Mouse (Mus musculus) kidney, adult 11 months (tissue): ENCODE measurements around the gene Ttyh2.

Experiments
- DNase-seq: peaks from one replicate; pipeline ENCODE4 v3.0.0; 2022

Ttyh2 gene

GRCm38 (mm10) chr11:114683029-114683721, 7.9 kb downstream of the Ttyh2 start:
- no peak for DNase-seq

GRCm38 (mm10) chr11:114683722-114684621, 8.7 kb downstream of the Ttyh2 start:
- no peak for DNase-seq

DNA sequence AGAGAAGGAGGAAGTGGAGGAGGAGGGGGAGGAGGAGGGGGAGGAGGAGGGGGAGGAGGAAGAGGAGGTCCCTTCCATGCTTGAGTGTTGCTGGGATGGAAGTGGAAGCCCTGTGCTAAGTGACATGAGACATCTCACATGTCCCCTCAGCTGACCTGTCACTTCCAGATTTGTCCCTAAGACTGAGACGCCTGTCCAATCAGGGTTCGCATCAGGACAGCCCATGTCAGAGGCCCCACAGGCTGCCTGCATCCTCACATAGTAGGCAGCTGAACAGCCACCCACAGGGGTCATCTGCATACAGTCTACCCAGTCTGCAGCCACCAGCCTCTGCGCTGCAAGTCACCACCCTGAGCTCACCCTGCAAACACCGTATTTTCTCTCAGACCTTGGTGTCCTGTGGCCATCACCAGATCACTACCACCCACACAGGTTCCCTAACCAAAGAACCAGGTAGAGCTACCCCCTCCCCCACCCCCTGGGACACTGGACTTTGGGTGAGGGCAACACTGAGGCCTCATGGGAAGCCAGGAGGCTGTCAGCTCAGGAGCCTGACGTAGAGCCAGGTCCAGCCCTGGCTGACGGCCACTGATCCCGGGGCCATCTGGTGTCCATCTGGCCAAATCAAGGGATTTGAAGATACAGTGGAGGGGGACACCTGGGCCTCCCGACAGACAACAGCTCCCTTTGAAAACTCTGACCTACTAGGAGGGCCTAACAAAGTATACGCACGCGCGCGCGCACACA, 9.6 kb downstream of the Ttyh2 start:
- peak; percentile 82 for DNase-seq

DNA sequence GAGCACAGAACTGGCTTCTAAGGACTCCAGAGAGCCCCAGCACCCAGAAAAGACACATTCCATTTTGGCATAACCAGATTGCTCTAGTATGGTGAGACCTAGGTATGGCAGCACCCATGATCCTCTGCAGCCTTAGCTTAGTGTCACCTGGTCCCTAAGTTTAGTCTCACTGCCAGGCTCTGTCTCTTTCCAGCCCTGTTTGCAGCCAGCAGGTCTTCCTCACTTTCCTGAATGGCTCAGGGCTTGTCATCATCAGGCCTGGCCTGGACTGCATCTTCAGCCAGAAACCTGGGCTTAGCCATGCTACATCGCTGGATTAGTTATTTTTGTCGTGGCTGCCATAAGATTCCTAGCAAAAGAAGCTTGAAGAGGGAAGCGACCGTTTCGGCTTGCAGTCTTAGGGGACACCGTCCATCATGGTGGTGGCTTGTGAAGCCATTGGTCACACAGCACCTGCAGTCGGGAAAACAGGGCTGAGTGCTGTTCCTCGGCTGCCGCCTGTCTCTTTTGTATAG, 10.4 kb downstream of the Ttyh2 start:
- DNase-seq: no peak

GRCm38 (mm10) chr11:114686221-114686959, 11.2 kb downstream of the Ttyh2 start:
- no peak for DNase-seq

GRCm38 (mm10) chr11:114687574-114688188, 12.4 kb downstream of the Ttyh2 start:
- no peak for DNase-seq

DNA sequence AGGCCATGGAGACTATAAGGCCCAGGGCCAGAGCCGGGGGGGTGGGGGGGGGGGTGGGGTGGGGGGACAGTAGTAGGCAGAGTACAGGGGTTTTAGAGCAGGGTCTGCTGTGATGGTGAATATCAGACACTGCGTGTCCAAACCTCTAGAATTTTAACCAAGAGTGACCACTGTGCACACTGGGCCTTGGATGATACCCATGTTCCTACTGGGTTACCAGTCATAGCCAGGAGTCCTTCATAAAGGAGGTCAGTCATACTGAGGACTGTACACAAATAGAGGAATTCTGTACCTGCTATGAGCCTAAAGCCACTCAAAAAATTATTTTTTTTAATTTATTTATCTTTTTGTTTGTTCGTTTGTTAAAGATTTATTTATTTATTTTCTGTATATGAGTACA, 13.5 kb downstream of the Ttyh2 start:
- DNase-seq: no peak

- no peak for DNase-seq
Observed at GRCm38 (mm10) chr11:114690192-114690591, 15.0 kb downstream of the Ttyh2 start.

DNA sequence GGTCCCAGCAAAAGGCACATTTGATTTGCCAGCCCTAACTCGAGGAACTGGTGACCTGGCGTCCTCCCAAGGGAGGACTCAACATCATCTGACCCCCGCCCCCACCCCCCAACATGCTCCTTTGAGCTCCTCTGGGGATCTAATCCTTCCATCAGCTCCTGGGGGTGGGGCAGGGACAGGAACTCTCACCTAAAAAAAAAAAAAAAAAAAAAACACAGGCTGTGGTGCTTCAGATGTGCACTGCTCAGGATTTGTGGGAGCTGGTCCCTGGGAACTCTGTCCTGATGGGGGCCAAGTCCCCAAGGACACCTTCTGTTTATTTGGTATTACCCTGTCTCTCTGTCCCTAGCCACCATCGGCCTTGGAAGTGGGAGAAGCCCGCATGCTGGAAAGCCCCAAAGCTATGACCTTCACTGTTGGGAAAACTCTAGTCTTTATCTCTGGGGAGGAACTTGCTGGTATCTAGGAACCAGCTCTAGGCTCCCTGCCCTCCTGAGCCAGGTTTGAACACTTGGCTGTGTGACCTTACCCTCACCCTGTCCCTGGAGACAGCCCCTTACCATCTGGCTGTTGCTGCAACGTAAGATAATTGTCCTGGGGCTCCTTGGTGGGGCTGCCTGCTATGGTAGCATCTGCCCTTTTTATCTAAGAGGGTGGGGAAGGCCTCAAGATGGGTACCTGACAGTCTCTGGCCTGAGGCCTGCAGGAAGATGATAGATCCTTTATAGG, 16.4 kb downstream of the Ttyh2 start:
- no peak for DNase-seq

- no peak for DNase-seq
Observed at GRCm38 (mm10) chr11:114692601-114693000, 17.4 kb downstream of the Ttyh2 start.

DNA sequence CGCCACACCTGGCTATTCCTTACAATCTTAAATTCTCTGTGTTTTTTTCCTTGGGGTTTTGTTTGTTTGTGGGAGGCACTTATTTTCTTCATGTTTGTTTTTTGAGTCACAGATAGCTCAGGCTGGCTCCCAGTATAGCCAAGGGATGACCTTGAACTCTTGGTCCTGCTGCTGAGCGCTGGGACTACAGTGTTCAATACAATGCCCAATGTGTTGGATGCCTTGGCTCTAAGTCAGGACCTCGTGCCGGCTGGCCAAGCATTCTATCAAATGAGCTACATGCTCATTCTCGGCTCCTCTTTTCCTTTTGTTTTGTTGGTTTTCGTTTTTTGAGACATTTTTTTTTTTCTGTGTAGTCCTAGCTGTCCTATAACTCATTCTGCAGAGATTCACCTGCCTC, 18.2 kb downstream of the Ttyh2 start:
- no peak for DNase-seq

DNA sequence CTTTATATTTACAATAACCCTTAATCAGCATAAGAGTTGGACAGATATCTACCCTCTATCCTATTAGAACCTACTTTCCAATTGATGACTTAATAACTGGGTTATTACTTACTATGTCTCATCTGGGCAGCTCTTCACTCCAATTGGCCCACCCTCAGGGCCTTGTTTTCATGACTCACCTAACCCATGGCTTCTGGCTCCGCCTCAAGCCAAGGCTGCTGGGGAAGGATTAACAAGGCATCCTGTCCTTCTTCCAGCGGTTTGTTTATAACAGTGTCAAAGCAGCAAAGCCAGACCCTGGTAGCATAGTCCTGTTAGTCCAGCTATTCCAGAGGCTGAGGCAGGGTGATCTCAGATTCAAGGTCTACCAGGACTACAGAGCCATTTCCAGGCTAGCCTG, 19.2 kb downstream of the Ttyh2 start:
- DNase-seq: no peak

DNA sequence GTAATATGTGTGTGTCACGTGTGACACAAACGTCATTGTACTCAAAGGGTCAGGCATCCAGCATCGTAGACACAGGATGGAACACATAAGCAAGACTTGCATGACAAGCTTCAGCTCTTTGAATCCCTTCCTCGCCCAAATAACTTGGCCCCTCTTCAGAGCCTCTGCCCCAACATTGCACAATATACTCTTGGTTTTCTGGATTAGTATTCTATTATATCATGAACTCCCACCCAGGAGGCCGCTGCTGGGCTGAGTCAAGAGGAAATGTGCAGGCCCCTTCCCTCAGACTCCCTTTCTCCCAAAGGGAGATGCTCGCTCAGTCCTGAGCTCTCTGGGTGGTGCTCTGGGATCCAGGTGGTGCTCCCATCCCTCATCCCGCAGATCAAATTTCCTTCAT, 23.3 kb downstream of the Ttyh2 start:
- DNase-seq: no peak

- DNase-seq: peak; percentile 47
Observed at GRCm38 (mm10) chr11:114699511-114699910, 24.3 kb downstream of the Ttyh2 start.

- DNase-seq: no peak
Observed at GRCm38 (mm10) chr11:114702311-114702995, 27.2 kb downstream of the Ttyh2 start.

DNA sequence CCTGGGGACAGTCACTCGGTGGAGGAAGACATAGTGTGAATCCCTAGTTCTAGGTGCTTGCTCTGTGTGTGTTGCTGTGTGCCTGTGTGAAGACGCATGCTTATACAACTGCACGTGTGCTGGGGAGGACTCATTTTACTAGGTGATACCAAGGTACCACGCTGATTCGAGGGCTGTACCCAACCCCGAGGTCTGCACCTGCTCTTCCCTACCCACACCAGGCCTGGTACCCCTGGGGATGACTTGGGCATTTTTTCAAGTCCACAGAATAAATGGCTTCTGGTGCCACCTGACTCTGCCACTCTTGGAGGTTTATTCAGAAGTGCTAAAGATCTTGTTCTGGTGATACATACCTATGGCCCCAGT, 27.7 kb downstream of the Ttyh2 start:
- DNase-seq: no peak

- DNase-seq: no peak
Observed at GRCm38 (mm10) chr11:114704071-114704913, 29.1 kb downstream of the Ttyh2 start.

DNA sequence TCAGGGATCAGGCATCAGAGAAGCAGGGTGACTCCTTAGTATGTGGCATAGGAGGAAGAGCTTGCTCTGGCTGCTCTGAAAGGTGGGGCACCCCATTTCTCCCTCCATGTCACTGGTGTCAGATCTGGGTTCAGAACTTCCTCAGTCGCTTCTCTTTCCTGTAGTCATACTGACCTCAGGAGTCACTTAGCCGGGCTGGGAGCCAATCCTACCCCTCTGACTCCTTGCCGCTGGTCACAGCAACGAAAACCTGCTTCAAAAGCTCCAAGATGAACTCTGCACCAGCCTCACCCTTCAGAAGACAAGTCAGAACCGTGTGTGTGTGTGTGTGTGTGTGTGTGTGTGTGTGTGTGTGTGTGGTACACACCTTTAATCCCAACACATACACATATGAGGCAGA, 31.1 kb downstream of the Ttyh2 start:
- DNase-seq: no peak

GRCm38 (mm10) chr11:114711393-114711792, 36.2 kb downstream of the Ttyh2 start:
- no peak for DNase-seq

DNA sequence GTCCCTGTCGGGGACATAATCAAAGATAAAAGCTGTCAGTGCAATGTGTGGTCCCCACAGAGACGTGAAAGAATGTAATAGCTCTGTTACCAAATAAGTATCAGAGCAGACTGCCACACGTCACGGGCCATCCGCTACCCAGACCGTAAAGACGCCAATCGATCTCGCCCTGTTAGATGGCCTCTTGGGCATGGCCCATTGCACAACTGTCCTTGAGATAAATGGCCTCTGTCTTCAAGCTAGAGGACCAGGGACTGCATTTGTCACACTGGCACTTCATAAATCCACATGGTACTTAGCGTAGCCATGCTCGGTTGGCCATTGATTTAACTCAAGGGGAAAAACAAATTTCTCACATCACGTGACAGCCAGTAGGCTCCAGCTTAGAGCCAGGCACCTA, 36.6 kb downstream of the Ttyh2 start:
- DNase-seq: no peak
